Mouse (Mus musculus) liver, embryonic 16.5 days (tissue): ENCODE results near the gene 2210016F16Rik. TPM values are rescaled to one million over a fixed set of nuclear protein-coding genes. Genes with fewer than 3 reads are reported as not detected.
"Not testable (repeated sequence)": the region's sequence is repeated elsewhere in the genome, so short reads cannot be mapped to it uniquely, and the experiment has no call there.

Experiments
- ATAC-seq: fragments of 200-750 bp; cut with Nextera tagmentation; 2 replicates; pipeline ENCODE4 v1.8.0; 2017; ENCODE audit warnings: low read depth, mild to moderate bottlenecking, moderate number of reproducible peaks, moderate library complexity
- H3K27ac ChIP-seq: fragments of 300-500 bp; sonication (generic); 2 replicates; pipeline ENCODE4 v1.5.1; 2014; ENCODE audit warnings: mild to moderate bottlenecking, low read length
- H3K27me3 ChIP-seq: fragments of 300-500 bp; sonication (generic); 2 replicates; pipeline ENCODE4 v1.6.1; 2014; ENCODE audit warnings: low read depth, low read length, mixed read lengths; ENCODE audit not compliant: control insufficient read depth, insufficient read depth
- H3K36me3 ChIP-seq: fragments of 300-500 bp; sonication (generic); 2 replicates; pipeline ENCODE4 v1.6.1; 2014; ENCODE audit warnings: mild to moderate bottlenecking; ENCODE audit not compliant: control insufficient read depth, insufficient read depth
- H3K4me1 ChIP-seq: fragments of 300-500 bp; sonication (generic); 2 replicates; pipeline ENCODE4 v1.6.1; 2014; ENCODE audit warnings: low read depth, low read length, mixed read lengths; ENCODE audit not compliant: control insufficient read depth
- H3K4me2 ChIP-seq: fragments of 300-500 bp; sonication (generic); 2 replicates; pipeline ENCODE4 v1.6.1; 2014; ENCODE audit warnings: low read depth, low read length, mixed read lengths
- H3K4me3 ChIP-seq: fragments of 300-500 bp; sonication (generic); 2 replicates; pipeline ENCODE4 v1.5.1; 2014; ENCODE audit warnings: low read depth, mild to moderate bottlenecking, low read length
- H3K9ac ChIP-seq: fragments of 300-500 bp; sonication (generic); 2 replicates; pipeline ENCODE4 v1.6.1; 2014; ENCODE audit warnings: low read depth, low read length
- H3K9me3 ChIP-seq: fragments of 300-500 bp; sonication (generic); replicated peaks from 2 replicates; pipeline ENCODE4 v1.6.1; 2016; ENCODE audit warnings: low read length; ENCODE audit not compliant: control insufficient read depth
- WGBS: fragments of 180-500 bp; shearing (Covaris S2); extraction: QIAGEN DNeasy Blood & Tissue Kit; methylation state at CpG from one replicate; pipeline ENCODE4 v1.1.7; 2014; ENCODE audit not compliant: insufficient replicate concordance; 5-methylcytosine and 5-hydroxymethylcytosine counted together
- polyA plus RNA-seq: library from polyadenylated mRNA; unstranded; fragments of >200 nt; fragmentation: Nextera tagmentation; extraction: Ambion mirVana; gene quantifications from 2 replicates; pipeline ENCODE4 v1.2.1, GENCODE M21; 2015

The 2210016F16Rik gene
- polyA plus RNA-seq, 1 experiment from 2014 or later: 15.0 TPM

DNA sequence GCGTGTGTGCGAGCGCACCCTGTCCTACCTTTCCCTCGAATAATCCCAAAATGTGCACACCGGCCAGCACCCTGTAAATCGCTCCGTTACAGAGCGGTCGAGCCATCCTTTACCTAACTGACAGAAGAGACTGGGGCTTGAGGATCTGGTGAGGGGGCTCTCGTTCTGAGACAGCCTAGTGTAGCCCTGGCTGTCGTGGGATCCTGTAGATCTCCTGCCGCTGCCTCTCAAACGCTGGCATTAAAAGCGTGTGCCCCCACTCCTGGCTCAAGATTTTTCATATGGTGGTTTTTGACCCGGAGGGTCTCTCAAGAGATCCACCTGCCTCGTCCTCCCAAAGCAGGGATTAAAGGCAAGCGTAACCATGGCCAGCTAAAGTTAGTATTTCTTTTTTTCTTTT, 18.2 kb upstream of the 2210016F16Rik start, which contains the start of gene Hnrnpk:
Gene Hnrnpk, minus strand, starts transcription at position 101 of the 400 bp plus-strand sequence.
- Histone ChIP-seq H3K4me3 (peak within 1 kb of the TSS; percentile 86), H3K9ac (peak within 1 kb of the TSS; percentile 100), H3K4me1 (peaks cover 19% of the 10 kb centered on the region), H3K27ac (peak within 1 kb of the TSS; percentile 97), H3K4me2 (peak within 1 kb of the TSS; percentile 73), H3K36me3 (peaks cover 11% of the 10 kb centered on the region)
- not testable (repeated sequence) for H3K27me3 ChIP-seq, H3K9me3 ChIP-seq, ATAC-seq
- 5% methylated on average over 17 of the region's 17 CpGs for WGBS

DNA sequence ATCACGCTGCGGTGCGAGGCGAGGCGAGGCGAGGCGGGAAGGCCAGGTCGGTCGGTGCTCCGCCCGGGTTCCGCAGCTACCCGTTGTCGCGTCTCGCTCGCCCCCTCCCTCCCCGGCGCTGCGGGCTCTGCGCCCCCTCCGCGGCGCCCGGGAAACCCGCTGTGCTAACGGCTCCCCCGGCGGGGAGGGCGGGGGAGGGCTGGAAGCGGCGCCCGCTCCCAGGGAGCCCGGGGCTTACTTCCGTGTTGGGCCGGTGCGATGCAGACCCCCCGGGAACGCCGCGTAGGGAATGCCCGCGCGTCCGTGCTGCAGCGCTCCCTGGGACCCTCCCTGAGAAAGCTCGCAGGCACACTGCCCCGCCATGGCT, 17.7 kb upstream of the 2210016F16Rik start:
- Histone ChIP-seq H3K4me3 (peak overlapping the region; percentile 86), H3K36me3 (peaks cover 15% of the 10 kb centered on the region), H3K4me2 (peak overlapping the region; percentile 73), H3K9ac (peak overlapping the region; percentile 100), H3K4me1 (peaks cover 19% of the 10 kb centered on the region), H3K27me3 (no peaks in the 10 kb centered on the region), H3K9me3 (no peaks in the 10 kb centered on the region), H3K27ac (peak overlapping the region; percentile 97)
- peak; percentile 16; the same call in 1 of the 2 replicates for ATAC-seq
- WGBS: under 1% methylated on average over 40 of the region's 48 CpGs

DNA sequence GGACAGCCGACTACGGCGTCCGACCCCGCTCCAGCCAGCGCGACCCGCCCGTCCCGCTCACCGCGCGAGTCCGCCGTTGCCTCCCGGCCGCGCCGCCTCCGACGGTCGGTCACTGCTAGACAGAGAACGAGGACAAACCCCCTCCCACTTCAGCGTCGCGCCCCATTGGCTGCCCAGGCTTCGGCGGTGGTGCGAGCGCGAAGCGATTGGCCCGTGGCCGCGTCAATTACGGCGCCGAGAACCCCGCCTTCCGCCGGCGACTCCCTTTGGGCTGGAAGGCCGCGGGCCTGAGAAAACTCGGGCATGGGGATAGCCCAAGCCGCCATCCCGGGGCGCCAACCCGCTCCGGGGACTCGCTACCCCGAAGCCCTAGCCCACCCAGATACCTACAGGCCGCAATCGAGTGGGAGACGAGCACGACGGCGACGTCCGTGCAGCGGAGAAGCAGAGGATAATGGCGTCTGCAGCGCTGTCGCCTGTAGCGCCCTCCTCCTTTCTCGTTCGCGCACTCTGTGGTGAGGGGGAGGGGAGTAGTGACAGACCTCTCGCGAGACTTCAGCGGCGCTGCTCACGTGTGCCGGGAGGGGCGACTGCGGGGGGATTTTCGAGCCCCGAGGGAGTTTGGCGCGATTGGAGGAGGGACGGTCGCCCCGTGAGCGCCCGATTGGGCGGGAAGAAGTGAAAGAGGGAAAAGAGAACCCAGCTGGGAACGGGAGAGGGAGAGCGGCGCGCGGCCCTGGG, 17.1 kb upstream of the 2210016F16Rik start, which contains the start of gene Rmi1:
Gene Rmi1, plus strand, starts transcription at position 246 of the 741 bp plus-strand sequence.
- Histone ChIP-seq H3K36me3 (peaks cover 17% of the 10 kb centered on the region), H3K4me3 (peak within 1 kb of the TSS; percentile 86), H3K27me3 (no peaks in the 10 kb centered on the region), H3K27ac (peak within 1 kb of the TSS; percentile 97), H3K9me3 (no peaks in the 10 kb centered on the region), H3K4me1 (peaks cover 19% of the 10 kb centered on the region), H3K9ac (peak within 1 kb of the TSS; percentile 100), H3K4me2 (peak within 1 kb of the TSS; percentile 87)
- ATAC-seq: peak; percentile 92
- WGBS: 0% methylated on average over 88 of the region's 91 CpGs

DNA sequence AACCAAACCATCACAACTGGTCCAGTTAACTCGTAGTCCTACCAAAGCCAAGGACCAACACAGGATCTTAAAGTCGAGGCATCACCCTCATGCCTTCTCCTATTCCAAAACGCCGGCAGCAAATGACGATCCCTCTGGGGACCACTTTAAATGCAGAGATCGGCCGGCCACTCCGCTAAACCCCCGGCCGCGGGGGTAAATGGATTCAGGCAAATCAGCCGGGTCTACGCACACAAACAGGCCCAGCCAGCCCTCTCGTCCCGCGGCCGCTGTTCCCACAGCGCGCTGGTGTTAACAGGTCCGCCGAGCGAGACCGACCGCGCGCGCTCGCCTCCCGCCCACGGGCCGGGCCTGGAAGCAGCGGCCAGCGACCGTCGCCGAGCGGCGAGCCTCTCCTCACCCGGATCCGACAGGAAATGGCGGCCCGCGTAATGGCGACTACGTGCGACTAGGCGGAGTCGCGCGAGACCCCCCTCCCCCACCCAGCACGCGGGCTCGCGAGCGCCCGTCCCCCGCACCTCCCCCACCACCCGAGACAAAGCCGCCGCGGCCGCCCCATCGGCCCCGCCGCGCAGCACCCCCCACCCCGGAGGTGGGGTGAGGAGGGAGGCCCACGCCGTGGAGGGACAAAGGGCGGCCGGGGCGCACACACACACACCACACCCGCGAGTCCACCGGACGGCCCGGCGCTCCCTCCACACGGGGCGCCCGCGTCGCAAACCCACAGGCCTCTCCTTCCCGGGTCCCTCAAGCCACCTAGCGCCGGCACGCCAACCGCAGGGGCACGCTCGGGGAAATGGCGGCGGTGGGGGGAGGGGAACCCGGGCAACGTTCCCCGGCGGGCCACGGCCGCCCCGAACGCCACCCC, 16.3 kb upstream of the 2210016F16Rik start:
- under 1% methylated on average over 81 of the region's 100 CpGs for whole genome bisulfite sequencing
- Histone ChIP-seq H3K4me1 (peaks cover 19% of the 10 kb centered on the region), H3K36me3 (peaks cover 18% of the 10 kb centered on the region), H3K4me3 (peak overlapping the region; percentile 86), H3K27me3 (no peaks in the 10 kb centered on the region), H3K9ac (peak overlapping the region; percentile 100), H3K9me3 (no peaks in the 10 kb centered on the region), H3K4me2 (peak overlapping the region; percentile 87), H3K27ac (peak overlapping the region; percentile 97)
- ATAC-seq: peak; percentile 25

DNA sequence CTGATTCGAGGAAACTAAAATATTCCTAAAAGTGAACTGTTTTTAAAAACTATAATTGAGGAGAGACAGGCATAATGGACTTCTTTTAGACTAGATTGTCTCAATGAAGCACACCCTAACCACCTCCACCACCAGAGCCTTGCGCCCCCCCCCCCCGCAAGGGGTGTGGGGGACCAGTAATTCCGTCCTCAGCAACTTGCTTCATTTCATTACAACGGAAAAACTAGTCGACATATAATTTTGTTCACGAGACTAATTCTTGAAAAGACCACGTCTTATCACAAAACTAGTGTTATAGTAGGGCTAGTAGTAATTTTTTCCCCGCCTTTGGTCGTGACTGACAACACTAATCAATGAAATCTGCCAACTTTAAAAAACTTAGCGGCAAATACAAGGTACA, 15.6 kb upstream of the 2210016F16Rik start:
- Histone ChIP-seq H3K27me3 (no peaks in the 10 kb centered on the region), H3K4me2 (peak overlapping the region; percentile 87), H3K4me3 (peak overlapping the region; percentile 86), H3K4me1 (peaks cover 15% of the 10 kb centered on the region), H3K9ac (peak overlapping the region; percentile 100), H3K27ac (peak overlapping the region; percentile 97), H3K36me3 (peaks cover 25% of the 10 kb centered on the region), H3K9me3 (no peaks in the 10 kb centered on the region)
- no peak for ATAC-seq
- WGBS: under 1% methylated on average over 11 of the region's 11 CpGs

DNA sequence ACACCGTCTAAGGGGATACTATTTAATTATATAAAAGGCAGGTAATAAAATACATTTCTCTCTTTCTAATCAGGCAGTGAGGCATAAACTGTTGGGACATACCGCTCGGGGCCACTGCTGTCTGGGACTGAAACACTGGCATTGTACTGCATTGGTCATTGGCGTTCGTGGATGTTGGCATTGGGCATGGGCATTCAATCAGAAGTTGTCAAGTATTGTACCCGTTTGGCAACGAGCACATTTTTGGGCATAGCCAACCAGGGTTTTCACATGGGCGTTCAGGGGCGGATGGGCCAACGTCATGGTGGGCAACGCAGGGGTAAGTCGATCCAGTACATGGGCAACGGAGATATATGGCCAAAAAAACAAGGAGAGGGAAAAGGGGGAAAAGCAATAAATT, 12.6 kb upstream of the 2210016F16Rik start:
- Histone ChIP-seq H3K4me2 (no peak overlapping the region), H3K9ac (no peak overlapping the region), H3K9me3 (no peaks in the 10 kb centered on the region), H3K36me3 (peaks cover 52% of the 10 kb centered on the region), H3K27ac (no peak overlapping the region), H3K4me1 (peaks cover 5% of the 10 kb centered on the region), H3K4me3 (no peak overlapping the region), H3K27me3 (no peaks in the 10 kb centered on the region)
- 92% methylated on average over 13 of the region's 13 CpGs for WGBS
- no peak for ATAC-seq

DNA sequence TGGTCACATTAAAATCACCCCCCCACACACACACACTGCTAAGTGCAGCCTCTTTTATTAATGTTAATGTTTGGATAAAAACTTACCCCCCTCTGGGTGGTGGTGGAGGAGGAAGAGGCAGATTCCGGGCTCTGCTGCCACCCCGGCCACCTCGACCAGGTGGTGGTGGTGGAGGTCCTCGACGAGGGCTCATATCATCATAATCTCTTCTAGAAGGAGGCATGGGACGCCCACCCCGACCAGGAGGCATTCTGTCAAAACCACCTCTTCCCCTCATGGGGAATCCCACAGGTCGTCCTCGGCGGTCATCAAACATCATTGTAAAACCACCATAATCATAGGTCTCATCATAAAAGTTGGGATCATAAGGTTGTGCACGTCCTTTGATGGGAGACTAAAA, 9.4 kb upstream of the 2210016F16Rik start:
- H3K27ac ChIP-seq, ATAC-seq, H3K9me3 ChIP-seq, H3K4me3 ChIP-seq, H3K27me3 ChIP-seq, H3K9ac ChIP-seq, H3K4me1 ChIP-seq, H3K4me2 ChIP-seq: not testable (repeated sequence)
- 80% methylated on average over 11 of the region's 11 CpGs for WGBS
- peaks cover 65% of the 10 kb centered on the region for H3K36me3 ChIP-seq

DNA sequence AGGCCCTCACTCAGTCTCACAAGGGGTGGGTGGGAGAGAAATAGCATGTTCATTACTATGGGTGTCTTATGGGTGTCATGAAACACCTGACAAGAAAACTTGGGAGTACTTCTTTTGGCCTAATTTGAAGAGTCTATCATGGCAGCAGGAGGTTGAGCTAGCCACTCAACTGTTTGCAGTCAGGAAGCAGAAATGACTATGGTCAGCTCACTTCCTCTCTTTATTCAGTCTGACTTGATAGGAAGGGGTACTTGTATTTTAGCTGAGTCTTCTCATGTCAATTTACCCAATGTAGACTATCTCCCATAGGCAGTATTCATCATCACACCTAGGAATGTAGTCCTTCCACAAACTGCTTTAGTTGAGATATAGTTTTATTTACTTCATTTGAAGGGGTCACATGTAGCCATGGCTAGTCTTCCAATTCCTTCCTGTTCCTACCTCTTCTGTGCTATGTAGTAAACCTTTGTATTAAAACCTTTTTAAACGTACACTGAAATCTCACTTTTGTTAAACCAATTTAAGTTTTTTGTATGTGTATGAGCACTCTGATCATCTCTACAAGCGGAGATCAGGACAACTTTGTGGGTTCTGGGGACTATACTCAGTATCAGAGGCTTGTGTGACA, 4.4 kb upstream of the 2210016F16Rik start:
- 80% methylated on average over 2 of the region's 2 CpGs for WGBS
- no peak overlapping the region for H3K4me3 ChIP-seq
- no peaks in the 10 kb centered on the region for H3K9me3 ChIP-seq
- H3K4me1 ChIP-seq: peaks cover 11% of the 10 kb centered on the region
- no peaks in the 10 kb centered on the region for H3K27me3 ChIP-seq
- H3K36me3 ChIP-seq: peaks cover 31% of the 10 kb centered on the region
- no peak overlapping the region for H3K4me2 ChIP-seq
- no peak for ATAC-seq
- no peak overlapping the region for H3K9ac ChIP-seq
- no peak overlapping the region; the same call in 1 of the 2 replicates for H3K27ac ChIP-seq
